Mouse (Mus musculus): ENCODE results near the gene Kirrel3. TPM values are rescaled to one million over a fixed set of nuclear protein-coding genes. Genes with fewer than 3 reads are reported as not detected.

Gene Kirrel3
- total RNA-seq (2021): under 1 TPM; 0.61 to 0.77 TPM
- long read RNA-seq, experiment 1, partial matches to known transcripts: 1 of 1 reads
- long read RNA-seq, experiment 1, other reads (novel, unspliced or antisense): 0 of 1 reads
- long read RNA-seq, experiment 2: 0 reads

GRCm38 (mm10) chr9:34485759-34486431 lies at the start of gene Kirrel3:
Gene Kirrel3 (plus strand): TSS chr9:34485894.
- H3K4me3 ChIP-seq: peak within 1 kb of the TSS; percentile 60
- H3K27ac ChIP-seq: no peak within 1 kb of the TSS
- intact Hi-C loops (cut with DNase I): no loop called here
- peak; percentile 55 for DNase-seq
- TF ChIP-seq CTCF (IDR thresholded peaks at IDR 0.05): peak; percentile 74

GRCm38 (mm10) chr9:34440721-34441120 lies 45.0 kb upstream of the Kirrel3 start:
- DNase-seq: no peak
- TF ChIP-seq CTCF (IDR thresholded peaks at IDR 0.05): no peak
- Histone ChIP-seq H3K27ac (no peak overlapping the region), H3K4me3 (no peak overlapping the region)
- intact Hi-C loops (cut with DNase I): no loop called here

- intact Hi-C loops (cut with DNase I): no loop called here
- no peak overlapping the region for H3K27ac ChIP-seq
- TF ChIP-seq CTCF (IDR thresholded peaks at IDR 0.05): no peak
- no peak overlapping the region for H3K4me3 ChIP-seq
- no peak for DNase-seq
These were observed 41.7 kb upstream of the Kirrel3 start for GRCm38 (mm10) chr9:34443950-34444349.

- no peak for DNase-seq
- H3K27ac ChIP-seq: no peak overlapping the region
- H3K4me3 ChIP-seq: no peak overlapping the region
- intact Hi-C loops (cut with DNase I): no loop called here
- TF ChIP-seq CTCF (IDR thresholded peaks at IDR 0.05): no peak
These were observed 39.0 kb upstream of the Kirrel3 start for GRCm38 (mm10) chr9:34446497-34447350.

- no peak overlapping the region for H3K4me3 ChIP-seq
- intact Hi-C loops (cut with DNase I): no loop called here
- no peak overlapping the region for H3K27ac ChIP-seq
- no peak for DNase-seq
- no peak for TF ChIP-seq CTCF (IDR thresholded peaks at IDR 0.05)
These were observed 38.0 kb upstream of the Kirrel3 start for GRCm38 (mm10) chr9:34447736-34448135.

- Histone ChIP-seq H3K27ac (no peak overlapping the region), H3K4me3 (no peak overlapping the region)
- intact Hi-C loops (cut with DNase I): no loop called here
- no peak for DNase-seq
- TF ChIP-seq CTCF (IDR thresholded peaks at IDR 0.05): no peak
These were observed 37.2 kb upstream of the Kirrel3 start for GRCm38 (mm10) chr9:34448467-34448866.

- no peak for TF ChIP-seq CTCF (IDR thresholded peaks at IDR 0.05)
- Histone ChIP-seq H3K27ac (no peak overlapping the region), H3K4me3 (no peak overlapping the region)
- no peak for DNase-seq
- intact Hi-C loops (cut with DNase I): no loop called here
These were observed 27.5 kb upstream of the Kirrel3 start for GRCm38 (mm10) chr9:34458189-34458588.

GRCm38 (mm10) chr9:34459968-34460367 lies 25.7 kb upstream of the Kirrel3 start:
- Histone ChIP-seq H3K27ac (no peak overlapping the region), H3K4me3 (no peak overlapping the region)
- TF ChIP-seq CTCF (IDR thresholded peaks at IDR 0.05): no peak
- intact Hi-C loops (cut with DNase I): no loop called here
- DNase-seq: no peak

- intact Hi-C loops (cut with DNase I): no loop called here
These were observed 22.0 kb upstream of the Kirrel3 start for GRCm38 (mm10) chr9:34463666-34464065.

GRCm38 (mm10) chr9:34466058-34466457 lies 19.6 kb upstream of the Kirrel3 start:
- no peak for DNase-seq
- intact Hi-C loops (cut with DNase I): no loop called here
- Histone ChIP-seq H3K27ac (no peak overlapping the region), H3K4me3 (no peak overlapping the region)
- no peak for TF ChIP-seq CTCF (IDR thresholded peaks at IDR 0.05)

More at GRCm38 (mm10) chr9:34463666-34464065, 22.0 kb upstream of the Kirrel3 start:
- Histone ChIP-seq H3K27ac (no peak overlapping the region), H3K4me3 (no peak overlapping the region)
- TF ChIP-seq CTCF (IDR thresholded peaks at IDR 0.05): no peak
- DNase-seq: no peak

GRCm38 (mm10) chr9:34469180-34469579 lies 16.5 kb upstream of the Kirrel3 start:
- Histone ChIP-seq H3K4me3 (no peak overlapping the region), H3K27ac (no peak overlapping the region)
- DNase-seq: no peak
- intact Hi-C loops (cut with DNase I): no loop called here
- TF ChIP-seq CTCF (IDR thresholded peaks at IDR 0.05): no peak

- no peak overlapping the region for H3K27ac ChIP-seq
- DNase-seq: no peak
- intact Hi-C loops (cut with DNase I): no loop called here
- no peak for TF ChIP-seq CTCF (IDR thresholded peaks at IDR 0.05)
- no peak overlapping the region for H3K4me3 ChIP-seq
These were observed 9.5 kb upstream of the Kirrel3 start for GRCm38 (mm10) chr9:34476206-34476605.

GRCm38 (mm10) chr9:34478494-34478893 lies 7.2 kb upstream of the Kirrel3 start:
- TF ChIP-seq CTCF (IDR thresholded peaks at IDR 0.05): no peak
- Histone ChIP-seq H3K4me3 (no peak overlapping the region), H3K27ac (no peak overlapping the region)
- DNase-seq: no peak
- intact Hi-C loops (cut with DNase I): no loop called here
